Mouse (Mus musculus) B cell, adult 2 months (primary cell): ENCODE data around the gene Fitm2.

Experiments used
- DNase-seq, 2 experiments: peaks; one replicate each; pipeline ENCODE4 v3.0.0; 2022

The Fitm2 gene

GRCm38 (mm10) chr2:163472466-163472851, at the start of gene Fitm2:
Fitm2 (minus strand) TSS chr2:163472629.
- peak; percentile 97 to 98 for DNase-seq

- no peak for DNase-seq
These were observed 34.0 kb upstream of the Fitm2 start, which contains the start of gene Hnf4a for GRCm38 (mm10) chr2:163506300-163507004. Hnf4a (plus strand) TSS chr2:163506808.

GRCm38 (mm10) chr2:163503191-163503590, 30.8 kb upstream of the Fitm2 start:
- no peak for DNase-seq

GRCm38 (mm10) chr2:163502219-163502618, 29.8 kb upstream of the Fitm2 start:
- no peak for DNase-seq

- no peak for DNase-seq
These were observed 22.0 kb upstream of the Fitm2 start for GRCm38 (mm10) chr2:163494456-163494855.

- no peak for DNase-seq
These were observed 21.5 kb upstream of the Fitm2 start for GRCm38 (mm10) chr2:163493976-163494375.

GRCm38 (mm10) chr2:163493031-163493430, 20.6 kb upstream of the Fitm2 start:
- DNase-seq: no peak

- DNase-seq: no peak
These were observed 19.6 kb upstream of the Fitm2 start, which contains the start of gene R3hdml for GRCm38 (mm10) chr2:163492018-163492417. R3hdml (plus strand) TSS chr2:163492318.

- DNase-seq: no peak
These were observed 18.9 kb upstream of the Fitm2 start for GRCm38 (mm10) chr2:163491351-163491750.

- DNase-seq: no peak
These were observed 18.2 kb upstream of the Fitm2 start for GRCm38 (mm10) chr2:163490656-163491055.

- DNase-seq: no peak
These were observed 17.4 kb upstream of the Fitm2 start for GRCm38 (mm10) chr2:163489725-163490291.

- DNase-seq: no peak
These were observed 14.9 kb upstream of the Fitm2 start for GRCm38 (mm10) chr2:163487360-163487759.

GRCm38 (mm10) chr2:163481539-163482029, 9.2 kb upstream of the Fitm2 start:
- DNase-seq: peak in 1 of 2 experiments; percentile 8

GRCm38 (mm10) chr2:163480191-163480825, 7.9 kb upstream of the Fitm2 start:
- DNase-seq: peak; percentile 20 to 25

- no peak for DNase-seq
These were observed 541 bp downstream of the Fitm2 start for GRCm38 (mm10) chr2:163471710-163472465.

GRCm38 (mm10) chr2:163471136-163471535, 1.3 kb downstream of the Fitm2 start:
- no peak for DNase-seq

- DNase-seq: no peak
These were observed 2.7 kb downstream of the Fitm2 start for GRCm38 (mm10) chr2:163469711-163470110.

GRCm38 (mm10) chr2:163468866-163469265, 3.6 kb downstream of the Fitm2 start:
- DNase-seq: no peak

- DNase-seq: no peak
These were observed 4.8 kb downstream of the Fitm2 start for GRCm38 (mm10) chr2:163467585-163467984.

GRCm38 (mm10) chr2:163466771-163467170, 5.7 kb downstream of the Fitm2 start:
- DNase-seq: no peak

- no peak for DNase-seq
These were observed 7.9 kb downstream of the Fitm2 start for GRCm38 (mm10) chr2:163464562-163464961.

- DNase-seq: no peak
These were observed 8.4 kb downstream of the Fitm2 start for GRCm38 (mm10) chr2:163463998-163464397.

- DNase-seq: no peak
These were observed 9.1 kb downstream of the Fitm2 start for GRCm38 (mm10) chr2:163463251-163463769.
